Mouse (Mus musculus): ENCODE measurements around the gene Cd80. TPM values are rescaled to one million over a fixed set of nuclear protein-coding genes. Genes with fewer than 3 reads are reported as not detected.

The Cd80 gene
- total RNA-seq, 4 experiments from 2014 or later, result 0.12 to 0.22 TPM; not detected in 2

- no peak for DNase-seq (ENCODE audit: low spot score in 2 of 2)
These were observed 66.0 kb downstream of the Cd80 start for GRCm38 (mm10) chr16:38521211-38521987.

DNA sequence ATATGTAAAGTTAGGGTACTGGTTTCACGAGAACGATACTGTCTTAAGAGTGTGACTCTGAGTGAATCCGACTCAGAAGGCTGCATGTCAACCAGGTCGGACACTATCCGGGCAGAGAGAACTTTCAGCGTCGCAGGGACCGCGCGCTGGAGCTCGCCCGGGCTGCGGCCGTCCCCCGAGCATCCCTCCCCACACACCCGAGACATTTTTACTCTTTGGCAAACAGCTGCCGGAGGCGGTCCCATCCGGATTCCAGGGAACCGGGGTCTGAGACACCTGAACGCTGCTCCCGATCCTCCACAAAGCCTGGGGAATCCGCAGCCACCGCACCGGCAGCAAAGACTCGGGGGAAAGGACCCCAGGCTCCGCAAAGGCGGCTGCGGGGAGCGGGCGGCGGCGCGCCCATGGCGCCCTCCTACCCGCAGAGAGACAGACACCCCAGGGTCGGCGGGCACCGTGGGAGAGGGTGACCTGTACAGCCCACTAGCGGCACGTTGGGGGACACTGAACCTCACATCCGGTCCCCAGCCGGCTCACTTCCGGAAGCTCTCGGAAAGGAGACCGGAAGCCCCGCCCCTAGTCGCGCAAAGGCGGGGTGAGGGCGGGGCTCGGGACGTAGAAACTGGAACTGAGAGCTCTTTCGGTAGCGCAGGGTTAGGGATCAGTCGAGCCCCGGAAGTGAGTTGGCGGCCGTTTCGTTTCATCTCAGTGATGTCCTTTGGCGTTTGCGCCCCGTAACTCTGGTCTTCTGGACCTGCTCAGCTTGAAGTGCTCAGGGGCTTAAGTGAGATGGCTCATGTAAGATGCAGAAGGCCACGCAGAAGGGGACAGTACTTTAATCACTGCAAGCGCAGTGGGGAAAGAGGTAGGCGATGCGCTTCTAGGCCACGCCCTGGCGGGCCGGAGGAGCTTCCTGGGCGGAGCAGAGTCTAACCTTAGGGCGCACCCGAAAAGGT, 67.0 kb downstream of the Cd80 start, which contains the start of gene Timmdc1:
Gene Timmdc1, minus strand, starts transcription at position 535 of the 956 bp plus-strand sequence.
- DNase-seq (ENCODE audit: low spot score in 2 of 2), result peak; percentile 95 to 96

DNA sequence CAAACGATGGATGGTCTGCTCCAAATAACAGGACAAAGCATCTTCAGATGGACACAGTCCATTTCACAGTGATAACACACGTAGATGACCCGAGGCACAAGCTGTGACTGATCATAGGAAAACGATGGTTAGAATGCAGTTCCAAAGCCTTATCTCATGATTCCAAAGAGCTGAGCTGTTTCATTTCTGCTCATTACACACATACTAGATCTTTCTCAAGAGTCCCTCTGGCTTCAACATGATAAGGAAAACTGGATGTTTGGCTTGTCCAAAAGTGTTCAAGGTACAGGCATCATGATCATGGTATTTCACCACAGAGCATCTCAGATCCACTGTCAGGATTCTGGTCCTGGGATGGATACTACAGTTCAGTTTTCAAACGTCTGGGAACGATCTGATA, 70.9 kb downstream of the Cd80 start:
- DNase-seq (ENCODE audit: low spot score in 2 of 2), result no peak

GRCm38 (mm10) chr16:38536544-38537146, 81.3 kb downstream of the Cd80 start:
- DNase-seq (ENCODE audit: low spot score in 2 of 2), result peak; percentile 33 to 46

- no peak for DNase-seq (ENCODE audit: low spot score in 2 of 2)
These were observed 83.5 kb downstream of the Cd80 start for GRCm38 (mm10) chr16:38538716-38539380.

Other genes starting within 250 kb of the Cd80 start
- gene Nr1i2, start 160.7 kb upstream of the Cd80 start, total RNA-seq (2022), result not detected
- not detected for gene Maats1, start 113.4 kb upstream of the Cd80 start, total RNA-seq (2022)
- gene Cox17, start 108.6 kb upstream of the Cd80 start, total RNA-seq (2022), result 100 to 1,000 TPM; 115 to 194 (median 149) TPM
- gene Gm21987, start 108.5 kb upstream of the Cd80 start, total RNA-seq (2022), result not detected
- 10 to 100 TPM; 55.3 to 81.4 (median 68.5) TPM for gene Popdc2, start 93.4 kb upstream of the Cd80 start, total RNA-seq (2022)
- gene Pla1a, start 22.4 kb upstream of the Cd80 start, total RNA-seq (2022), result 1 to 10 TPM; 2.5 to 4.7 (median 3.6) TPM
- 10 to 100 TPM; 17.3 to 17.5 (median 17.4) TPM for gene Adprh, start 2.9 kb upstream of the Cd80 start, total RNA-seq (2022)
- gene Timmdc1, start 67.1 kb downstream of the Cd80 start, total RNA-seq (2022), result 10 to 100 TPM; 42.4 to 50.3 (median 43.5) TPM
- 10 to 100 TPM in 3 of 4 experiments, 1 to 10 TPM in 1; 8.9 to 11.1 (median 10.5) TPM for gene Poglut1, start 94.7 kb downstream of the Cd80 start, total RNA-seq (2022)
- gene Tmem39a, start 103.1 kb downstream of the Cd80 start, total RNA-seq (2022), result 10 to 100 TPM; 14.0 to 19.3 (median 15.5) TPM

All from gastrocnemius, adult 8-10 months (tissue).